Mouse (Mus musculus) right cerebral cortex, postnatal 25 days (tissue): ENCODE results near the gene Agap1.

Experiments used
- DNase-seq: peaks from one replicate; pipeline ENCODE4 v3.0.0; 2022

The Agap1 gene

GRCm38 (mm10) chr1:89454196-89455123, at the start of gene Agap1:
TSS of gene Agap1 (plus strand) at chr1:89454806.
- DNase-seq: peak; percentile 95

GRCm38 (mm10) chr1:89405991-89406390, 48.6 kb upstream of the Agap1 start:
- DNase-seq: no peak

DNA sequence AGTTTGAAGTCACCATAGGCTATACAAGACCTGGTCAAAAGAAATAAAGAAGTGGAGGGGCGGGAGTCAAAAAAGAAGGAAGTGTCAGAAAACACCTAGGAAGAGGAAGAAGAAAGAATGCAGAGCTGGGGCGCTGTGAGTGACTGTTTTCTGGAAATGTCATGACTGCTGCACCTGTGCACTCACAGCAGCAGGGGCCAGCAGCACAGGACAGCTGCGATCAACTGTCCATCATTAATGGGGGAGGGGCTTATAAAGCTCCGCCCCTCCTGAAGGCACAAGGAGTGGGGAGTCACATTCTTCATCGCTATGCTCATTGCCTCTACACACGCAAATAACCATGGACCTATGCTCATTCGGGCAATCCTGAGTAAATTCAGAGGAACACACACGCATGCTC, 46.6 kb upstream of the Agap1 start:
- no peak for DNase-seq

GRCm38 (mm10) chr1:89413122-89413521, 41.5 kb upstream of the Agap1 start:
- no peak for DNase-seq

DNA sequence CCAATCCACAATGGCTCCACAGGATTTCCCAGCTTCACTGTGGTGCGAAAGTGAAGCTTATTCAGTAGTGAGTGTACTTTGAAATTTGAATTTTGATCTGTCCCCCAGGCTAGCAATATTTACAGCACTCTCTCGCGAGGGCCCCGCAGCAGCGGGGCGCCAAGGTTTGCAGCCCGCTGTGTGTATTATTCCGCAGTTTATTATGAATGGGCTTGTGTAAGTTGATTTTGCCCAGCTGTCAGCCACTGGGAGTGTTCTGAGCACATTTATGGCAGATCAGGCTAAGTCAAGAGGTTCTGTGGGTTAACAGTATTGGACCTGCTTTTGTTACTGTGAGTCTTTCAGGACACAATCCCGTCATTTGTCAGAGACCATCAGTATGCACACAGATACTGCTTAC, 40.0 kb upstream of the Agap1 start:
- DNase-seq: no peak

DNA sequence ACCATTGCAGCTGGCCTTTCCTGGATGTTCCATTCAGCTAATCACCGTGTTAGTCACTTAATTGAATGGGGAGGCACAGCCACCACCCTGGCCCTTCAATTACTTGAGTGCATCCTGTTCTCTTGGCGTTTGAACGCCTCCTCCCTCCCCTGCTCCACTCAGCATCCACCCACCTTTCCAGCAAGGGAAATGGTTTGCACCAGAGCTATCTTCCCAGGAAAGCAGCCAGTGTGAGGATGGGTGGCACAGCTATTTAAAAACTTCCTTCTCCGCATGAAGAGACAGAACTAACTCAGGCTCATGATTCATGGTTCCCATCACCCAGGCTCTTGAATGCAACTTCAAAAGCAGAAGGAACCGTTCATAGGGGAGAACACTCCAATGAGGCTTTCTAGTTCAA, 37.7 kb upstream of the Agap1 start:
- peak; percentile 65 for DNase-seq

GRCm38 (mm10) chr1:89420642-89421041, 34.0 kb upstream of the Agap1 start:
- no peak for DNase-seq

DNA sequence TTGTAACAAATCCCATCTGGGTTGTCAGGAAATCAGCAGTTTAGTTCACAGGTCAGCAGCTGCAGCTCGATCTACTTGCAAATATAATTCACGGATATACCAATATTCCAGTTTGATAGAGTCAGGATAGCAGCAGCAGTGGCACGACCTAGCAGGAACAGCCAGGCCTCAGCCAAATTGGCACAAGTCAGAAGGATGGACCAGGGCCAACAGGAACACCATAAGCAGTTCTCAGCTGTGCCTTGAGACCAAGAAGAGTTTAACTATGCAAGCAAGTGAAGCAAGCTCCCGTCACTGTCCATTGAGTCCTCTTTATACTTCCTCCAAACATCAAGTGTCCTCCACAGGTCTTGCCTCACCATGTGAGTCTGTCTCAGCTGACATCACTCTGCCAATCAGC, 33.2 kb upstream of the Agap1 start:
- no peak for DNase-seq

GRCm38 (mm10) chr1:89424563-89424962, 30.0 kb upstream of the Agap1 start:
- DNase-seq: no peak

- no peak for DNase-seq
These were observed 28.5 kb upstream of the Agap1 start for GRCm38 (mm10) chr1:89426137-89426536.

GRCm38 (mm10) chr1:89428671-89429070, 25.9 kb upstream of the Agap1 start:
- no peak for DNase-seq

DNA sequence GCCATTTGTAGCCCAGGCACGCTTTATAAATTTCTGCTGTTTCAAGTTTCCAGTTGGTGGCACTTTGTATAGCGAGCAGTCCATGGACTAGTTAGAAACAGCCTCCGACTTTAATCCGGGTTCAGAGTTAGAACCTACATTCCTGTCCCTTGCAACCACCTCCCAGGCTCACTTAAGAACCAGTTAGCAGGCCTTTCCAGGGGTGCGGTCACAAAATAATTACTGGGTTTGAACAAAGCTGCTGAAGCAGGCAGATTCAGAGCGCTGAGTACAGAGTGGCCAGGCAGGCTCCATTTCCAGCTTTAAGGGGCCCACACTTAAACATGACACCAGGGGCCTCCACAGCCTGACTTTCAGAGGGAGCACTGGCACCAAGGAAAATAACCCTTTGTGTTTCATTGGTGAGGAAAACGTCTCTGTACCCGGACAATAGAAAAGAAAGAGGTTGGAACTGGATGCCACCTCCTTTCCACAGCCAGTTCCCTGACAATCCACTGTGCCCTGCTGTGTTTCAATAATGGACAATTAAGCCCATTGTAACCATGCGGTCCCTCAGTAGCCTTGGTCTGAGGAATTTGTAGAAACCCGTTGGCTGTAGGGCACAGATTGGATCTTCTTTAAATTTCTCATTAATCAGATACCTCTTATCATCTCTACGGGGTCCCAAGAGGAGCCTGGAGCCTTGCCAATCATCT, 24.5 kb upstream of the Agap1 start:
- no peak for DNase-seq

- no peak for DNase-seq
These were observed 15.3 kb upstream of the Agap1 start for GRCm38 (mm10) chr1:89439351-89439750.

DNA sequence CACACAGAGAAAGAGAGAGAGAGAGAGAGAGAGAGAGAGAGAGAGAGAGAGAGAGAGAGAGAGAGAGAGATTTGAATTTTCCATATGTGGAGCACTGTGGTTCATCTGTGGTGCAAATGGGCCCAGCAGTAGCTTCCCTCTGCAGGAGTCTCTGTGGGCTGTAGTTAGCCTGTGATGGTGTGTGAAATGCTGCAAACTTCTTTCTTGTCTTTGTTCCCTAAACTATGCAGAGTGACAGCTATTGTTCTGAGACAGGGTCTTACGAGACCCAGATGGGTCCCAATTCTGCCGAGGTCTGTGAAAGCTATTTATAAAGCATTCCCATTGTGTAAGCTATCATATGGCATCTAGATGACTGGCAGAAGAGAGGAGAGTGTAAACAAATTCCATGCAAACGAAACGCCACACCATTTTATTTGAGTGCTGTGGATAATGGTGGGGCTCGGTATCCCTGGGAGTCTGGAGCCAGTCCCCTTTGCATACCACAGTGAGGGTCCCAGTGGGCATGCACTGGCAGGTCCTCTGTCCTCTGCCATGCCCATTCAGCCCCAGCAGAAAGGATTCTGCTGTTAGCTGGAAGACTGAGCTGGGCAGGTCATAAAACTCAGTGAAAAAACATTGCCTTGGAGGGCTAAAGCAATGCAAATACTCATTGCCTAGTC, 13.2 kb upstream of the Agap1 start:
- DNase-seq: no peak

DNA sequence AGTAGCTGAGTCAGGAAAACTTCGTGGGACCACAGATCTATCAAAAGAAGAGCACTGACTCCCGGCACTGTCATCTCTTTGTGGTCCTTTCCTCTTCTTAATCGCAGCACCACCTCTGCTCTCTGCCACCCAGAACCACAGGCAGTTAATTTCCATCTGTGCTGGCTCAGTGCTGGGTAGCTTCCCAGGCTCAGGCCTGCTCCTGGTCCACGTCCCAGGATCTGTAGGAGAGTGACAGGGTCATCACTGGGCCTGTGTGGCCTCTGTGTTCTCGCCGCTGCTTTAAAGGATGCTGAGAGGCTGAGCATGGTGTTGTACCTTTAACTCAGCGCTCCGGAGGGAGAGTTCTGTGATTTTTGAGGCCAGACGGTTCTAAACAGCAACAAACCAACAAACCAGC, 11.1 kb upstream of the Agap1 start:
- DNase-seq: no peak

DNA sequence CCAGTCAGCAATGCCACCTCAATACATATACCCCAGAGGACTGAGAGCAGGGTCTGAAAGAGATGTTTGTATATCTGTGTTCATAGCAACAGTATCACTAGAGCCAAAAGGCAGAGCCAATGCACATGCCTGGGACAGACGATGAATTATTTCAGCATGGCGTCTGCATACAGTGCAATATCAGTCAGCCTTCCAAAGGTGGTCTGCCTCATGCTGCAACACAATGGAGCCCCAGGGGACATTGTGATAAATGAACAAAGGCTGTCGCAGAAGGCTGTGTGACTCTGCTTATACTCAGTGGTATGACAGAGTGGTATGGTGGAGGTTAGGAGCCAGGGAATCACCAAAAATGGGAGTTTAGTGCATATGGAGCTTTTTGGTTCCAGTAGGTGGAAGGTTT, 10.6 kb upstream of the Agap1 start:
- DNase-seq: no peak

- DNase-seq: no peak
These were observed 4.5 kb upstream of the Agap1 start for GRCm38 (mm10) chr1:89450139-89450538.

GRCm38 (mm10) chr1:89452138-89452537, 2.5 kb upstream of the Agap1 start:
- no peak for DNase-seq

GRCm38 (mm10) chr1:89453666-89454065, 940 bp upstream of the Agap1 start:
- DNase-seq: no peak

- DNase-seq: peak; percentile 50
These were observed 950 bp downstream of the Agap1 start for GRCm38 (mm10) chr1:89455421-89456091.

- DNase-seq: no peak
These were observed 1.9 kb downstream of the Agap1 start for GRCm38 (mm10) chr1:89456456-89456855.

- DNase-seq: no peak
These were observed 2.8 kb downstream of the Agap1 start for GRCm38 (mm10) chr1:89457126-89458031.
